Mouse (Mus musculus): Measurements from ENCODE around the gene Socs5. TPM values are rescaled to one million over a fixed set of nuclear protein-coding genes. Genes with fewer than 3 reads are reported as not detected.

Gene Socs5
- polyA plus RNA-seq, 1 experiment from 2014 or later = 12.6 TPM

GRCm38 (mm10) chr17:87169076-87169475 lies 61.6 kb downstream of the Socs5 start:
- WGBS = 26% methylated on average over 3 of the region's 3 CpGs
- peak; percentile 33; the same call in 1 of the 2 replicates for ATAC-seq
- Histone ChIP-seq H3K4me3 (replicated peaks; ENCODE audit: low read length) (no peak overlapping the region), H3K4me2 (ENCODE audit: low read length) (no peak overlapping the region), H3K27me3 (replicated peaks; ENCODE audit: control insufficient read depth, insufficient read depth, low read length) (no peaks in the 10 kb centered on the region), H3K36me3 (ENCODE audit: control insufficient read depth, insufficient read depth) (no peaks in the 10 kb centered on the region), H3K27ac (ENCODE audit: low read length) (no peak overlapping the region), H3K4me1 (replicated peaks; ENCODE audit: control insufficient read depth, insufficient read depth, low read length) (peaks cover 3% of the 10 kb centered on the region; the same call in 1 of the 2 replicates), H3K9ac (replicated peaks; ENCODE audit: low read depth, low read length) (no peak overlapping the region), H3K9me3 (ENCODE audit: control insufficient read depth, low read length) (no peaks in the 10 kb centered on the region)

GRCm38 (mm10) chr17:87170364-87170763 lies 62.9 kb downstream of the Socs5 start:
- H3K4me3 ChIP-seq (replicated peaks; ENCODE audit: low read length) = no peak overlapping the region
- no peaks in the 10 kb centered on the region for H3K27me3 ChIP-seq (replicated peaks; ENCODE audit: control insufficient read depth, insufficient read depth, low read length)
- H3K9ac ChIP-seq (replicated peaks; ENCODE audit: low read depth, low read length) = no peak overlapping the region
- H3K36me3 ChIP-seq (ENCODE audit: control insufficient read depth, insufficient read depth) = no peaks in the 10 kb centered on the region
- no peak for ATAC-seq
- H3K4me2 ChIP-seq (ENCODE audit: low read length) = no peak overlapping the region
- H3K9me3 ChIP-seq (ENCODE audit: control insufficient read depth, low read length) = no peaks in the 10 kb centered on the region
- H3K27ac ChIP-seq (ENCODE audit: low read length) = no peak overlapping the region
- H3K4me1 ChIP-seq (replicated peaks; ENCODE audit: control insufficient read depth, insufficient read depth, low read length) = peaks cover 3% of the 10 kb centered on the region; the same call in 1 of the 2 replicates
- WGBS = 56% methylated on average over 5 of the region's 5 CpGs

GRCm38 (mm10) chr17:87172031-87172430 lies 64.6 kb downstream of the Socs5 start:
- Histone ChIP-seq H3K4me1 (replicated peaks; ENCODE audit: control insufficient read depth, insufficient read depth, low read length) (peaks cover 3% of the 10 kb centered on the region; the same call in 1 of the 2 replicates), H3K36me3 (ENCODE audit: control insufficient read depth, insufficient read depth) (no peaks in the 10 kb centered on the region), H3K9ac (replicated peaks; ENCODE audit: low read depth, low read length) (no peak overlapping the region), H3K4me3 (replicated peaks; ENCODE audit: low read length) (no peak overlapping the region), H3K27ac (ENCODE audit: low read length) (no peak overlapping the region), H3K27me3 (replicated peaks; ENCODE audit: control insufficient read depth, insufficient read depth, low read length) (no peaks in the 10 kb centered on the region), H3K9me3 (ENCODE audit: control insufficient read depth, low read length) (no peaks in the 10 kb centered on the region), H3K4me2 (ENCODE audit: low read length) (no peak overlapping the region)
- 88% methylated on average over 3 of the region's 3 CpGs for WGBS
- no peak for ATAC-seq

GRCm38 (mm10) chr17:87173966-87174365 lies 66.5 kb downstream of the Socs5 start:
- no peak overlapping the region for H3K9ac ChIP-seq (replicated peaks; ENCODE audit: low read depth, low read length)
- H3K36me3 ChIP-seq (ENCODE audit: control insufficient read depth, insufficient read depth) = no peaks in the 10 kb centered on the region
- H3K27ac ChIP-seq (ENCODE audit: low read length) = no peak overlapping the region
- no peak overlapping the region for H3K4me3 ChIP-seq (replicated peaks; ENCODE audit: low read length)
- H3K9me3 ChIP-seq (ENCODE audit: control insufficient read depth, low read length) = no peaks in the 10 kb centered on the region
- peaks cover 6% of the 10 kb centered on the region for H3K4me1 ChIP-seq (replicated peaks; ENCODE audit: control insufficient read depth, insufficient read depth, low read length)
- no peaks in the 10 kb centered on the region for H3K27me3 ChIP-seq (replicated peaks; ENCODE audit: control insufficient read depth, insufficient read depth, low read length)
- 86% methylated on average over 2 of the region's 2 CpGs for WGBS
- no peak for ATAC-seq
- H3K4me2 ChIP-seq (ENCODE audit: low read length) = no peak overlapping the region

GRCm38 (mm10) chr17:87174651-87175331 lies 67.3 kb downstream of the Socs5 start:
- no peaks in the 10 kb centered on the region for H3K9me3 ChIP-seq (ENCODE audit: control insufficient read depth, low read length)
- ATAC-seq = no peak
- no peak overlapping the region for H3K4me3 ChIP-seq (replicated peaks; ENCODE audit: low read length)
- peaks cover 10% of the 10 kb centered on the region for H3K4me1 ChIP-seq (replicated peaks; ENCODE audit: control insufficient read depth, insufficient read depth, low read length)
- no peaks in the 10 kb centered on the region for H3K36me3 ChIP-seq (ENCODE audit: control insufficient read depth, insufficient read depth)
- no peak overlapping the region for H3K27ac ChIP-seq (ENCODE audit: low read length)
- WGBS = 92% methylated on average over 9 of the region's 9 CpGs
- H3K27me3 ChIP-seq (replicated peaks; ENCODE audit: control insufficient read depth, insufficient read depth, low read length) = no peaks in the 10 kb centered on the region
- no peak overlapping the region for H3K4me2 ChIP-seq (ENCODE audit: low read length)
- H3K9ac ChIP-seq (replicated peaks; ENCODE audit: low read depth, low read length) = no peak overlapping the region

GRCm38 (mm10) chr17:87176066-87177012 lies 68.9 kb downstream of the Socs5 start:
- WGBS = 80% methylated on average over 17 of the region's 17 CpGs
- no peak for ATAC-seq
- Histone ChIP-seq H3K27me3 (replicated peaks; ENCODE audit: control insufficient read depth, insufficient read depth, low read length) (no peaks in the 10 kb centered on the region), H3K27ac (ENCODE audit: low read length) (no peak overlapping the region), H3K4me1 (replicated peaks; ENCODE audit: control insufficient read depth, insufficient read depth, low read length) (peaks cover 10% of the 10 kb centered on the region), H3K4me2 (ENCODE audit: low read length) (no peak overlapping the region), H3K9me3 (ENCODE audit: control insufficient read depth, low read length) (no peaks in the 10 kb centered on the region), H3K9ac (replicated peaks; ENCODE audit: low read depth, low read length) (no peak overlapping the region), H3K36me3 (ENCODE audit: control insufficient read depth, insufficient read depth) (no peaks in the 10 kb centered on the region), H3K4me3 (replicated peaks; ENCODE audit: low read length) (no peak overlapping the region)

- no peaks in the 10 kb centered on the region for H3K36me3 ChIP-seq (ENCODE audit: control insufficient read depth, insufficient read depth)
- H3K4me2 ChIP-seq (ENCODE audit: low read length) = no peak overlapping the region
- H3K9ac ChIP-seq (replicated peaks; ENCODE audit: low read depth, low read length) = no peak overlapping the region
- no peaks in the 10 kb centered on the region for H3K9me3 ChIP-seq (ENCODE audit: control insufficient read depth, low read length)
- WGBS = 26% methylated on average over 16 of the region's 16 CpGs
- no peak overlapping the region for H3K4me3 ChIP-seq (replicated peaks; ENCODE audit: low read length)
- no peak overlapping the region for H3K27ac ChIP-seq (ENCODE audit: low read length)
- no peaks in the 10 kb centered on the region for H3K27me3 ChIP-seq (replicated peaks; ENCODE audit: control insufficient read depth, insufficient read depth, low read length)
- peaks cover 10% of the 10 kb centered on the region for H3K4me1 ChIP-seq (replicated peaks; ENCODE audit: control insufficient read depth, insufficient read depth, low read length)
- peak; percentile 79 for ATAC-seq
These were observed 71.4 kb downstream of the Socs5 start for GRCm38 (mm10) chr17:87178596-87179590.

GRCm38 (mm10) chr17:87179939-87180550 lies 72.6 kb downstream of the Socs5 start:
- no peaks in the 10 kb centered on the region for H3K36me3 ChIP-seq (ENCODE audit: control insufficient read depth, insufficient read depth)
- no peaks in the 10 kb centered on the region for H3K27me3 ChIP-seq (replicated peaks; ENCODE audit: control insufficient read depth, insufficient read depth, low read length)
- no peak for ATAC-seq
- H3K4me2 ChIP-seq (ENCODE audit: low read length) = no peak overlapping the region
- 91% methylated on average over 9 of the region's 9 CpGs for WGBS
- H3K27ac ChIP-seq (ENCODE audit: low read length) = no peak overlapping the region
- H3K9ac ChIP-seq (replicated peaks; ENCODE audit: low read depth, low read length) = no peak overlapping the region
- H3K4me1 ChIP-seq (replicated peaks; ENCODE audit: control insufficient read depth, insufficient read depth, low read length) = peaks cover 10% of the 10 kb centered on the region
- no peak overlapping the region for H3K4me3 ChIP-seq (replicated peaks; ENCODE audit: low read length)
- H3K9me3 ChIP-seq (ENCODE audit: control insufficient read depth, low read length) = no peaks in the 10 kb centered on the region
